Comparison of ENCODE assay signal across 13 mouse cellular contexts in genomic region chr9:77461371-77461915, GRCm38 (mm10).
A peak's percentile ranks its signal among the peaks of the same experiment; 100 is the strongest.
DNase-seq lines count a peak whose midpoint lies in the region; ATAC-seq and TF ChIP-seq lines count a peak whose summit lies in the region.
"Had no signal": no experiment of that assay in that cellular context is flagged by ENCODE, and none has a peak within 500 bp of the region (broad histone marks: within the 10 kb centered on the region; RNA-seq: fewer than 3 reads in every experiment).

No protein-coding gene starts in this region.

- no peak for DNase-seq in heart, adult 18-20 months
- DNase-seq in kidney, adult 11 months = peak; percentile 84
- DNase-seq in kidney, adult 8-10 months = peak; percentile 75 to 84
- peak; percentile 72 to 87 for DNase-seq in kidney, postnatal 25 days
- DNase-seq in right cerebral cortex, postnatal 14 days = no peak
- DNase-seq in lung, adult 2 months = no peak
- DNase-seq: adrenal gland, postnatal 36 days; cerebellum, adult 2 months; gastrocnemius, postnatal 10 days; layer of hippocampus, postnatal 36 days; midbrain, embryonic 14.5 days had no signal

- H3K36me3 ChIP-seq in heart, embryonic 16.5 days (ENCODE audit: control insufficient read depth, insufficient read depth) = peaks cover 5% of the 10 kb centered on the region; the same call in 1 of the 2 replicates

- 0 out of 2 replicates have a peak overlapping the region, but pooled peaks have one; percentile 31 for H3K9ac ChIP-seq in heart, embryonic 16.5 days (ENCODE audit: low read length)

- H3K4me1 ChIP-seq in heart, embryonic 16.5 days (ENCODE audit: control insufficient read depth, insufficient read depth, low read length) = peaks cover 34% of the 10 kb centered on the region
- no peaks in the 10 kb centered on the region for H3K4me1 ChIP-seq in lung, adult 2 months (ENCODE audit: control insufficient read depth, insufficient read depth, low read length)

- no peaks in the 10 kb centered on the region for H3K27me3 ChIP-seq in heart, embryonic 16.5 days (ENCODE audit: control insufficient read depth, insufficient read depth, low read length)

- TF ChIP-seq CTCF in lung, adult 2 months (IDR thresholded peaks at IDR 0.05; ENCODE audit: insufficient read depth, low read length) = no peak

- peak overlapping the region; percentile 75 for H3K27ac ChIP-seq in heart, embryonic 16.5 days (ENCODE audit: low read length)

- TF ChIP-seq POLR2A in lung, adult 2 months (IDR thresholded peaks at IDR 0.05; ENCODE audit: borderline replicate concordance, extremely low read depth, low read depth, low read length) = no peak

- ATAC-seq in heart, embryonic 16.5 days (replicated peaks; ENCODE audit: extremely low read depth, insufficient read depth, low FRiP score) = no peak

- H3K4me3 ChIP-seq in heart, embryonic 16.5 days (ENCODE audit: low read length) = no peak overlapping the region
- no peak overlapping the region for H3K4me3 ChIP-seq in lung, adult 2 months (replicated peaks; ENCODE audit: extremely low read depth, low read depth, low read length)

- WGBS in heart, embryonic 16.5 days = 60% methylated on average over 9 of the region's 9 CpGs
- 86% methylated on average over 9 of the region's 9 CpGs for WGBS in lung, adult 2 months

- H3K9me3 ChIP-seq in heart, embryonic 16.5 days (replicated peaks; ENCODE audit: control insufficient read depth, low read length) = no peaks in the 10 kb centered on the region

- H3K4me2 ChIP-seq in heart, embryonic 16.5 days (ENCODE audit: low read depth, low read length) = no peak overlapping the region
- H3K4me2 ChIP-seq: liver, embryonic 11.5 days had no signal

Comparison
In these comparisons a context has a peak if more than half of its experiments do, and no peak if none do; other contexts are left out.
1. DNase-seq: peak in kidney, adult 11 months (single experiment), kidney, adult 8-10 months (2 of 2) and kidney, postnatal 25 days (2 of 2); none in heart, adult 18-20 months (0 of 2), right cerebral cortex, postnatal 14 days (single experiment) and lung, adult 2 months (single experiment).